Mouse (Mus musculus): Measurements from ENCODE around the gene Usp31. TPM values are rescaled to one million over a fixed set of nuclear protein-coding genes. Genes with fewer than 3 reads are reported as not detected.

Usp31 gene
- total RNA-seq, 2 experiments from 2014 or later = 8.5 to 9.0 TPM

GRCm38 (mm10) chr7:121677105-121677753 is 29.8 kb downstream of the Usp31 start:
- intact Hi-C loops (cut with DNase I) = no loop called here
- no peak for DNase-seq

GRCm38 (mm10) chr7:121660705-121661104 is 46.3 kb downstream of the Usp31 start:
- intact Hi-C loops (cut with DNase I) = no loop called here
- no peak for DNase-seq

- DNase-seq = no peak
- intact Hi-C loops (cut with DNase I) = no loop called here
Observed at GRCm38 (mm10) chr7:121658866-121659265, 48.2 kb downstream of the Usp31 start.

- intact Hi-C loops (cut with DNase I) = no loop called here
- no peak for DNase-seq
Observed at GRCm38 (mm10) chr7:121654675-121655074, 52.4 kb downstream of the Usp31 start.

GRCm38 (mm10) chr7:121652629-121653028 is 54.4 kb downstream of the Usp31 start:
- no peak for DNase-seq
- intact Hi-C loops (cut with DNase I) = no loop called here

GRCm38 (mm10) chr7:121650724-121651123 is 56.3 kb downstream of the Usp31 start:
- no peak for DNase-seq
- intact Hi-C loops (cut with DNase I) = no loop called here

- intact Hi-C loops (cut with DNase I) = loop anchor here (2.0 kb wide), 1 partner anchor 480 kb away; no protein-coding TSS in a partner anchor
- DNase-seq = peak; percentile 33 to 68
Observed at GRCm38 (mm10) chr7:121640998-121641762, 65.9 kb downstream of the Usp31 start.

- intact Hi-C loops (cut with DNase I) = no loop called here
- no peak for DNase-seq
Observed at GRCm38 (mm10) chr7:121636732-121637131, 70.3 kb downstream of the Usp31 start.

- no peak for DNase-seq
- intact Hi-C loops (cut with DNase I) = no loop called here
Observed at GRCm38 (mm10) chr7:121634236-121634635, 72.8 kb downstream of the Usp31 start.

- intact Hi-C loops (cut with DNase I) = no loop called here
- DNase-seq = no peak
Observed at GRCm38 (mm10) chr7:121622835-121623420, 84.1 kb downstream of the Usp31 start.

GRCm38 (mm10) chr7:121622433-121622832 is 84.6 kb downstream of the Usp31 start:
- DNase-seq = no peak
- intact Hi-C loops (cut with DNase I) = no loop called here

- intact Hi-C loops (cut with DNase I) = no loop called here
- peak; percentile 7 to 42 for DNase-seq
Observed at GRCm38 (mm10) chr7:121601697-121602096, 105.4 kb downstream of the Usp31 start.

- intact Hi-C loops (cut with DNase I) = no loop called here
- DNase-seq = peak; percentile 29 to 52
Observed at GRCm38 (mm10) chr7:121596401-121596800, 110.7 kb downstream of the Usp31 start.

GRCm38 (mm10) chr7:121595496-121595895 is 111.6 kb downstream of the Usp31 start:
- intact Hi-C loops (cut with DNase I) = no loop called here

GRCm38 (mm10) chr7:121595085-121595484 is 112.0 kb downstream of the Usp31 start:
- DNase-seq = no peak
- intact Hi-C loops (cut with DNase I) = no loop called here

More at GRCm38 (mm10) chr7:121595496-121595895, 111.6 kb downstream of the Usp31 start:
- no peak for DNase-seq

GRCm38 (mm10) chr7:121594623-121595022 is 112.4 kb downstream of the Usp31 start:
- intact Hi-C loops (cut with DNase I) = no loop called here
- no peak for DNase-seq

Other genes with a start within 250 kb of the Usp31 start
- gene Scnn1g, start 27.2 kb upstream of the Usp31 start, total RNA-seq (2021) = under 1 TPM in 1 of 2 experiments, not detected in 1; 0.17 TPM
- gene Scnn1b, start 157.8 kb upstream of the Usp31 start, total RNA-seq (2021) = under 1 TPM in 1 of 2 experiments, not detected in 1; 0.50 TPM

All from heart, postnatal 14 days (tissue).